In the genomic region with DNA sequence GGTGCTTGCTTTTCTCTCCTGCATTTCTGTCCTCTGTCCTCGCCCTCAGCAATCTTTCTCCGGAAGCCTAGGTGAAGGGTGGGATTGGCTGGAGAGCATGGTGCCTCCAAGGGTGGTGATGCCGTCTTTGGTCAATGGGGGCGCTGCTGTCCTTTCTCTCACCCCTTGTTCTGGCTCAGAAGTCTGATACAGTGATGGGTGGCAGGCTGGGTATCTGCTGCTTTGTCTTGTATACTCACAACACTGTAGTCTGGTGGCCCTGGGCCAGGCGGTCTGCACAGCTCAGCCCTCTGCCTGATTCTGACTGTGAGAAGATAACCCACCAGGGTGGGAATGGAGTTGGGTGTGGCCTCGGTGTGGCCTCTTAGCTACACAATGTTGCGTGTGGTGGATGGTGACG, we compare ENCODE assay signal across 17 mouse cellular contexts. TPM values are rescaled to one million over a fixed set of nuclear protein-coding genes. Genes with fewer than 3 reads are reported as not detected.
A peak's percentile ranks its signal among the peaks of the same experiment; 100 is the strongest.
DNase-seq lines count a peak whose midpoint lies in the region; ATAC-seq and TF ChIP-seq lines count a peak whose summit lies in the region.
"Had no signal": no experiment of that assay in that cellular context is flagged by ENCODE, and none has a peak within 500 bp of the region (broad histone marks: within the 10 kb centered on the region; RNA-seq: fewer than 3 reads in every experiment).

No protein-coding gene starts in this region.

- H3K4me3 ChIP-seq in cerebellum, adult 2 months (replicated peaks; ENCODE audit: insufficient read depth, low read depth, low read length): no peak overlapping the region
- no peak overlapping the region for H3K4me3 ChIP-seq in lung, postnatal 0 days (ENCODE audit: low read depth, low read length)
- no peak overlapping the region for H3K4me3 ChIP-seq in stomach, postnatal 0 days (ENCODE audit: low read depth, low read length)
- H3K4me3 ChIP-seq: embryonic facial prominence, embryonic 13.5 days; limb, embryonic 15.5 days; neural tube, embryonic 12.5 days had no signal

- ATAC-seq in lung, postnatal 0 days: no peak
- ATAC-seq in erythroblast, adult 5-6 weeks (replicated peaks; ENCODE audit: low FRiP score, poor library complexity, severe bottlenecking): peak; percentile 42; the same call in 1 of the 2 replicates
- ATAC-seq in stomach, postnatal 0 days (ENCODE audit: low FRiP score, low TSS enrichment): no peak
- no peak for ATAC-seq in cerebellum, adult (ENCODE audit: insufficient number of reproducible peaks, low FRiP score, low TSS enrichment)
- ATAC-seq: forebrain, embryonic 16.5 days had no signal

- peak; percentile 28; the same call in 1 of the 2 replicates for TF ChIP-seq CTCF in cerebellum, adult 2 months (IDR thresholded peaks at IDR 0.05; ENCODE audit: borderline replicate concordance, insufficient read depth, low read depth, low read length)
- TF ChIP-seq CTCF in lung, postnatal 0 days (IDR thresholded peaks at IDR 0.05): peak; percentile 57
- TF ChIP-seq CTCF in stomach, postnatal 0 days (IDR thresholded peaks at IDR 0.05; ENCODE audit: low read depth): peak; percentile 51; the same call in 1 of the 2 replicates

- H3K9me3 ChIP-seq in lung, postnatal 0 days (ENCODE audit: low read length): no peaks in the 10 kb centered on the region
- no peaks in the 10 kb centered on the region for H3K9me3 ChIP-seq in stomach, postnatal 0 days (ENCODE audit: control insufficient read depth, low read length)
- H3K9me3 ChIP-seq: embryonic facial prominence, embryonic 13.5 days; limb, embryonic 15.5 days; neural tube, embryonic 12.5 days had no signal

- no peak for TF ChIP-seq POLR2A in cerebellum, adult 2 months (IDR thresholded peaks at IDR 0.05; ENCODE audit: borderline replicate concordance, insufficient read depth, low read length)

- H3K27me3 ChIP-seq in cerebellum, adult 2 months (ENCODE audit: control insufficient read depth, insufficient read depth, low read length): no peaks in the 10 kb centered on the region
- H3K27me3 ChIP-seq in lung, postnatal 0 days (replicated peaks; ENCODE audit: insufficient read depth, low read length): no peaks in the 10 kb centered on the region
- no peaks in the 10 kb centered on the region for H3K27me3 ChIP-seq in stomach, postnatal 0 days (ENCODE audit: control insufficient read depth, insufficient read depth, low read length)
- H3K27me3 ChIP-seq: embryonic facial prominence, embryonic 13.5 days; limb, embryonic 15.5 days; neural tube, embryonic 12.5 days had no signal

- no peak overlapping the region for H3K4me2 ChIP-seq in lung, postnatal 0 days (replicated peaks; ENCODE audit: low read depth, low read length)
- H3K4me2 ChIP-seq in stomach, postnatal 0 days (replicated peaks; ENCODE audit: low read depth): no peak overlapping the region
- H3K4me2 ChIP-seq: embryonic facial prominence, embryonic 13.5 days; limb, embryonic 15.5 days; midbrain, embryonic 11.5 days; neural tube, embryonic 12.5 days had no signal

- H3K27ac ChIP-seq in cerebellum, adult 2 months (ENCODE audit: insufficient read depth, low read length): no peak overlapping the region
- no peak overlapping the region for H3K27ac ChIP-seq in lung, postnatal 0 days (ENCODE audit: low read length)
- H3K27ac ChIP-seq in stomach, postnatal 0 days (replicated peaks): no peak overlapping the region
- H3K27ac ChIP-seq: embryonic facial prominence, embryonic 13.5 days; limb, embryonic 15.5 days; neural tube, embryonic 12.5 days had no signal

- TF ChIP-seq EP300 in lung, postnatal 0 days (IDR thresholded peaks at IDR 0.05): no peak
- no peak for TF ChIP-seq EP300 in stomach, postnatal 0 days (optimal IDR thresholded peaks at IDR 0.05)

- no peak overlapping the region for H3K9ac ChIP-seq in lung, postnatal 0 days (replicated peaks; ENCODE audit: low read depth)
- H3K9ac ChIP-seq in stomach, postnatal 0 days (ENCODE audit: low read length): no peak overlapping the region
- H3K9ac ChIP-seq: embryonic facial prominence, embryonic 13.5 days; limb, embryonic 15.5 days; neural tube, embryonic 12.5 days had no signal

- H3K36me3 ChIP-seq in lung, postnatal 0 days (ENCODE audit: insufficient read depth, low read length): 0 out of 2 replicates have a peak, but pooled peaks cover 3% of the 10 kb centered on the region
- H3K36me3 ChIP-seq in stomach, postnatal 0 days (ENCODE audit: control insufficient read depth, insufficient read depth, low read length): 0 out of 2 replicates have a peak, but pooled peaks cover 4% of the 10 kb centered on the region
- H3K36me3 ChIP-seq: neural tube, embryonic 12.5 days had no signal

- H3K4me1 ChIP-seq in cerebellum, adult 2 months (ENCODE audit: control insufficient read depth, insufficient read depth, low read length): no peaks in the 10 kb centered on the region
- H3K4me1 ChIP-seq in lung, postnatal 0 days (ENCODE audit: insufficient read depth, low read depth, low read length): peaks cover 19% of the 10 kb centered on the region
- peaks cover 9% of the 10 kb centered on the region for H3K4me1 ChIP-seq in stomach, postnatal 0 days (replicated peaks; ENCODE audit: control insufficient read depth, insufficient read depth)
- H3K4me1 ChIP-seq: neural tube, embryonic 12.5 days had no signal

- WGBS in cerebellum, adult 2 months: 84% methylated on average over 8 of the region's 8 CpGs
- WGBS in lung, postnatal 0 days: 79% methylated on average over 8 of the region's 8 CpGs
- WGBS in stomach, postnatal 0 days: 83% methylated on average over 8 of the region's 8 CpGs

- DNase-seq in cerebellum, adult 2 months: no peak
- DNase-seq in cerebellum, postnatal 36 days: no peak
- no peak for DNase-seq in lung, postnatal 0 days (ENCODE audit: low spot score)
- no peak for DNase-seq in lung, postnatal 36 days
- no peak for DNase-seq in stomach, postnatal 0 days (ENCODE audit: low spot score)
- no peak for DNase-seq in layer of hippocampus, postnatal 25 days (ENCODE audit: extremely low spot score in 1 of 2, low spot score in 1 of 2)
- DNase-seq: adrenal gland, adult 2 months; cerebellum, adult 11 months; kidney, adult 18-20 months; layer of hippocampus, postnatal 36 days had no signal

RNA-seq across cellular contexts. Expression of a gene that starts 51.6 kb away (rescaled TPM):
- polyA plus RNA-seq in cerebellum, adult 2 months (2012; rRNA removed): 115 and 131 TPM in 2 replicates
- polyA plus RNA-seq in lung, postnatal 0 days (2015; fragmentation: Nextera tagmentation; extraction: Ambion mirVana): 34.3 and 35.9 TPM in 2 replicates
- total RNA-seq in erythroblast, adult 5-6 weeks (2015; ENCODE audit: low replicate concordance): 12.1 and 19.4 TPM in 2 replicates
- total RNA-seq in erythroblast, adult 5-6 weeks (2017; ENCODE audit: low replicate concordance): 6.6 and 17.6 TPM in 2 replicates
- 59.0 and 61.7 TPM in 2 replicates for polyA plus RNA-seq in stomach, postnatal 0 days (2015; fragmentation: Nextera tagmentation; extraction: Ambion mirVana)
- 10 to 100 TPM; 77.5 to 83.2 TPM for total RNA-seq in layer of hippocampus, postnatal 25 days (2021)
